Mouse (Mus musculus) stomach, postnatal 0 days (tissue): Measurements from ENCODE around the gene Otx1.

ENCODE experiments used
- CTCF ChIP-seq: IDR thresholded peaks from 2 replicates; pipeline ENCODE4 v1.5.1; 2016; ENCODE audit warnings: antibody characterized with exemption, low read depth, mild to moderate bottlenecking, moderate library complexity
- EP300 ChIP-seq: optimal IDR thresholded peaks from 2 replicates; pipeline ENCODE3; 2016; ENCODE audit warnings: antibody characterized with exemption

DNA sequence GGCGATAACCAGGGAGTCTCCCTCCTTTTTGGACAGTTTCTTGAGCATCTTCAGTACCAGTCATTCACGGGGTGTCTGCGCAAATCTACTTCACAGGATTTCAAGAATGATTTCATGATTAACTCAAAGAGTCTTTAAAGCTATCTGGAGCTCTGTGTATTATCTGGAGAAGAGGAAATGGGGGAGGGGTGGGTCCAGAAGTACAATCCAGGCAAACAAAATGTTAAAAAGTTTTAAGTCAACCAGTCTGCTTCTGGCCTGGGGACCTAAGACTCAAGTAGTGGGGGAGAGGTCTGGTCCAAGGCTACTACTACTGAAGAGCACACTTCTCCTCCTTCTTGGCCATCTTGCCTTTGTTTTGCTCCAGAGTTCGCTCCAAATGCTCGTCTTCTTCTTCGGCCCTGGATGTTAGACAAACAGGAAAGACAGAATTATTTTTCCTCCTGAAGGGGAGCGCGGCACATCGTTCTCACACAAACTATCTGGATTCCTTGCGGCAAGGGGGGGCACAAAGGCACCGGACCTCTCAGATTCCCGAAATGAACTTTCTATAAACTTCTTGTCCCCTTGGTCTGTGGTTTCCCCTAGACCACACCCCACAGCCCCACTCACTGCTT, 3.9 kb upstream of the Otx1 start:
- TF ChIP-seq CTCF (no peak), EP300 (no peak)
